Mouse (Mus musculus): ENCODE measurements at regions not wholly inside any gene's neighbourhood (a gene's known extent, or its start where the extent isn't known, plus 50 kb on each side); places are given as distances from the start of the nearest gene placed in this dataset.
A peak's percentile ranks its signal among the peaks of the same experiment; 100 is the strongest.

- no peak for DNase-seq
Measured at GRCm38 (mm10) chr9:33238190-33238589, 602.2 kb downstream of the Ets1 start.

GRCm38 (mm10) chr9:33238846-33239245 lies 602.8 kb downstream of the Ets1 start:
- no peak for DNase-seq

DNA sequence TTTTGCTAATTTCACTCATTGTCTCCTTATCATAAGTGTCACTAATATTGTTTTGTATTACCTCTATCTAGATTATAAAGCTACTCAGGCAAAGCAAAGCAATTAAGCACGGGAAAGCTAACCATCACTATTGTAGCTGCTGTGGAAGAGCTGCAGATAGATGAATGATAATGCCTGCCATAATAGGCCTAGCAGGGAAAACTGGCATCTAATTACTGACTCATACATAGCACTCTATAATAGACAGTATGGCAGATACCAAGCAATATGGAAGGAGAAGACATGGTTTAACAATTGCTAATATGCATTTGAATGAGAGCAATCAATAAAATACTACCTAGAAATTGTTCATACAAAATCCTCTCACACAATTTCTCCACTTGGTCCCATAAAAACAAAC lies 604.5 kb downstream of the Ets1 start:
- no peak for DNase-seq

- no peak for DNase-seq
Measured at GRCm38 (mm10) chr9:33240914-33241635, 605.1 kb downstream of the Ets1 start.

GRCm38 (mm10) chr9:33246932-33247331 lies 610.9 kb downstream of the Ets1 start:
- peak; percentile 74 for DNase-seq

- DNase-seq = no peak
Measured at GRCm38 (mm10) chr9:33258241-33258640, 622.2 kb downstream of the Ets1 start.

DNA sequence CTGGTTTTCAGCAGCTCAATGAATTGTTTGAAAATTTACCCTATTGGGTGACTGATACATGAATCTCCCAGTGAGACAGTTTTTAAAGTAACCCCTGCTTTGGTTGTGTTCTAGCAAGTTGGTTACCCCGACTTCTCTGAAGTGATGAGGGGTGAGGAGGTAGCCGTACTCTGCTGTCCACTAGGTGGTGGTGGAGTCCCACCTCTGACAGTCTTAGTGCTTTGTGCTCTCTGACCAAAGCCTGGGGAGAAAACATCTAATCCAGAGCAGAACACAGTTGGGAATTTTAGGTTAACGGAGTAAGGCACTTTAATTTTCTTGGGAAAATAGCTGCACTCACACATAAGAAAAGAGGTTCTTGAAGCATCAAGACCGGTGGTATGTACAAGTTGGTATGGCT lies 624.1 kb downstream of the Ets1 start:
- DNase-seq = peak; percentile 79

GRCm38 (mm10) chr9:33289381-33289780 lies 653.4 kb downstream of the Ets1 start:
- DNase-seq = no peak

DNA sequence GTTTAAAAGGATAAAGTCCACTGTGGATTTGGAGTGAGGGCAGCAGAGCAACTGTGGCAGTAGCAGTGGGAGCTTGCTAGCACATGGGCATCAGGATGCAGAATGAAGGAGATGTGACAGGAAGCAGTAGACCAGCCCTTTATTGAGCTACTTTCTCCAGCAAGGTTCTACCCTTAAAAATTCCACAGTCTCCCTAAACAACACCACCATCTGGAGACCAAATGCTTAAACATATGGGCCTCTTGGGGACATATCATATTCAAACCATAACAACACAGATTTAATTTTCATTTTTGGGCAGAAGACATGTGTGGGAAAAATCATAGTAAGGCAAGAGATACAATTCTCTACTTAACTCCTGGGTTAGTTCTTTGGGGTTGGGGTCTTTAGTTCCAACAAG lies 656.1 kb downstream of the Ets1 start:
- DNase-seq = no peak

GRCm38 (mm10) chr9:33295925-33296324 lies 659.9 kb downstream of the Ets1 start:
- DNase-seq = no peak

DNA sequence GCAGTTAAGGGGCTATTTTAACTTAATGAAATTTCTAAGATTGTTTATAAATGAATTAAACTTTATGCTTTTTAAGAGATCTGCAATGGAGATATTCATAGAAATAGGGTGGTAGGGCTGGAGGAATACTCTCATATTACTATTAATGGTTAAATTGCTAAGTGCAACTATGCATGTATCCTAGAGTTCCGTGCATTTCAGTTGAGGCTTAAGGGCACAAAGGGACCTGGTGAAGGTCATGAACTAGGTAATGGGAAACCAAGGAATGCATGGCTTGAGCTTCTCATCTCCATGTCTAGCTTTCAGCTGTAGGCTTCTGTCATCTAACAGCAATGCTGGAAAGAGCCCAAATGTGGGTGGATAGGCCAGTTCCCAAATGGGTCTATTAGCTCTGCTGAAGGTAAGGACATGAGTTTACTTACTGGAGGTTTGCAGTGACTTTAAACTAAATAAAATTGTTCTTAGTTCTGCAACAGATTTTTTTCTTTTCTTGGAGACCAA lies 683.6 kb downstream of the Ets1 start:
- DNase-seq = peak; percentile 10

GRCm38 (mm10) chr9:33327722-33328121 lies 691.7 kb downstream of the Ets1 start:
- DNase-seq = no peak

DNA sequence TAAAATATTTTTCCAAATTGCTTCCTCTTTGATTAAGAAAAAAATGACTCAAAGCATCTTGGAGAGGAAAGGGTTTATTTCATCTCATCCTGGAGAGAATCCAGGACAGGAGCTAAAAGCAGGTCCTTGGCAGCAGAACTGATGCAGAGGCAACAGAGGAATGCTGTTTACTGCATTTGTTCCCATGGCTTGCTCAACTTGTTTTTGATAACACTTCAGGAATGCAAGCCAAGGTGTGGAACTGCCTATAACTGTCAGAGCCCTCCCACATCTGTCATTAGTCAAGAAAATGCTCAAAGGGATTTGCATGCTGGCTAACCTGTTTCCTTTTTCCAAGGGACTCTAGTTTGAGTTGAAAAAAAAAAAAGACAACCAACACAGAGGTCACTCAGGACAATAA lies 714.2 kb downstream of the Ets1 start:
- no peak for DNase-seq

DNA sequence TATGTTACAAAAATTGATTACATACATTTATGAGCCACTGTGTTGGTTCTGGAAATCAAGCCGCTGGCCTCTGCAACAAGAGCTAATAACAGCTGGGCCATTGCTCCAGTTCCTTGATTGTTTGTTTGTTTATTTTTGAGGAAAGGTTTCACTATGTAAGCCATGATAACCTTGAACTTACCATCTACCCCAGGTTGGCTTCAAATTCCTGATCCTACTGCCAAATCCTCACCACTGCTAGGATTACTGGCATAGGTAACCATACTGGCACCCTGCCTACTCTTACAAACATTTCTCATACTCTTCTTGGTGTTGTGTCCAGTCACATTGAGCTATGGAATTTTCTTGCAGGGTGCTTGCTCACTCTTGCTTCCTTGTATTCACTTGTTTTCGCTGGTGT lies 720.6 kb downstream of the Ets1 start:
- DNase-seq = no peak

DNA sequence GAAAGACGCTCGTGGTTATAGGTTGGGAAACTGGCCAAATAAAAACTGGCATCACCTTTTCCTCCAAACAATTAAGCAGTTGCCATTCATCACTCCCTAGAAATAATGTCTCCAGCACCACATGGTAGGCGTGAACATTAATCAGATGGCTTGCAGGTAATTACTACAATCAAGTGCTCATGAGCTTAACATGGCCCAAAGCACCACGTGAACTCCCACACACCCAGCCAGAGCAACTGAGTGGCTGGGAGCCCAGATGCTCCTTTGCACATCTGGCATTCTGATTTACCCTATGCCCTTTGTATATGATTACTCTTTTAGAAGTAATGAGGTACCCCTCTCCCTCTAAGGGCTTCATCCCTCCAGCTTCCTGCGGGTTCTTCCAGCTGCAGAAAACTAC lies 724.9 kb downstream of the Ets1 start:
- DNase-seq = no peak

DNA sequence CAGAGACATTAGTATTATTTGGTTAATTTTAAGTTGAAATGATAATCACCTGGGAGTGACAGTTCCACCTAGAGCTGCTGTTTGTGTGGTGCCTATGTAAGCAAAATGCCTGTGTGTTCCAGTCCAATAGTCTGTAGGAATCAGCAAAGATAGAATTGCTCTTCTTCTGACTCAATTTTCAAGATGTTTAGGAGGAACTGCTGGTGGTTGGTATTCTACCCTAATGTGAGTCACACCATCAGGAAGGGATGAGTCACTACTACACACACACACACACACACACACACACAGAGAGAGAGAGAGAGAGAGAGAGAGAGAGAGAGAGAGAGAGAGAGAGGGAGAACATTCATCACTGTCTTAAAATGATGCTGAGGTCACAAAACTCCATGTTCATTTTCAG lies 753.1 kb downstream of the Ets1 start:
- DNase-seq = no peak

- no peak for DNase-seq
Measured at GRCm38 (mm10) chr9:33404691-33405090, 768.7 kb downstream of the Ets1 start.

- DNase-seq = no peak
Measured at GRCm38 (mm10) chr9:33407517-33407916, 771.5 kb downstream of the Ets1 start.

DNA sequence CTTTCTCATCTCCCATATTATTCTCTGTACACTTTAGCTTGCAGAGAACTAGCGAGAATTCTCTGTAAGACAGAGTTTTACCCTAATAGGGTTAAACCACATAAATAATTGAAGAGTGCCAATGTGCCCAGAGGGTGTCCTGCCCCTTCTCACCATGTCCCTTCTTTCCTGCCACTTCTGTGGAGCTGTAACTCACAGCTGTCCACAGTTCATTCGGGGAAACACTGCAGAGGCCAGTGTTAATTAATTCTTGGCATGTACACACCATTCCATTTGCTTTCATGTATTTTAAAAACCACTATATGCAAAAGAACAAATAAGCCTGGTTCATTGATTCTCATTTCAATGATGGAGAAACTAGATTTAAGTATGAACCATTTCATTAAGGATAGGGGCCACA lies 787.8 kb downstream of the Ets1 start:
- DNase-seq = peak; percentile 4

GRCm38 (mm10) chr9:33436459-33436858 lies 800.4 kb downstream of the Ets1 start:
- no peak for DNase-seq

DNA sequence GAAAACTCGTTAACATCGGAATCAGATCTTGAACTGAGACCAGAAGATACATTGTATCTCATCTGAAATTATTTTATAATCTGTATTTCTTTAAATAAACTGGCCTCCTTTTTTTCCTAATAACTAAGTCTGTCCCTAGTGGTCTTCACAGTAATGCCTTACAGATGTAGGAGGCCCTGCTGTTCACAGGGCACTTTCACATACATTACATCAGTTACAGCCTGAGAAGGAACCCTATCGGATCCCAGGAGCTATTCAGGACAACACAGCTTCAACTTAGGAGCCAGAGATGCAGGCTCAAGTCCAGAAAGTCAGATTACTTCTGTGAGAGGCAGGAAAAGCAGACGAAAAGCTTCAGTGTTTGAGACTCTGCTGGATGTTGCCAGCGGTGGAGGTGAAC lies 806.2 kb downstream of the Ets1 start:
- no peak for DNase-seq

GRCm38 (mm10) chr9:33445902-33446301 lies 809.9 kb downstream of the Ets1 start:
- no peak for DNase-seq

GRCm38 (mm10) chr9:33475106-33475505 lies 839.1 kb downstream of the Ets1 start:
- no peak for DNase-seq

GRCm38 (mm10) chr9:33482845-33483540 lies 847.0 kb downstream of the Ets1 start:
- DNase-seq = no peak

- DNase-seq = no peak
Measured at GRCm38 (mm10) chr9:33483541-33483846, 847.5 kb downstream of the Ets1 start.

Data from kidney, postnatal 10 days (tissue).